Mouse (Mus musculus) heart, postnatal 14 days (tissue): ENCODE measurements around the gene Nthl1. TPM values are rescaled to one million over a fixed set of nuclear protein-coding genes. Genes with fewer than 3 reads are reported as not detected.
A peak's percentile ranks its signal among the peaks of the same experiment; 100 is the strongest.

ENCODE experiments used
- DNase-seq, 2 experiments: peaks; one replicate each; pipeline ENCODE4 v3.0.0; 2021 to 2022
- intact Hi-C: fragments of 180-260 bp; cut with DNase I; formaldehyde crosslinking; loops from one replicate; pipeline ENCODE4 v1.15.1; 2025
- long read RNA-seq, 2 experiments: library from polyadenylated mRNA; stranded (forward); transcript quantifications; one replicate each; pipeline ENCODE4 v2.0.0; 2021
- total RNA-seq, 2 experiments: library from RNA; stranded (reverse); gene quantifications; 2 replicates each; pipeline ENCODE4 v1.2.3; 2021

Gene Nthl1
- 1 to 10 TPM; 2.1 to 4.1 TPM for total RNA-seq
- long read RNA-seq, experiment 1, partial matches to known transcripts: 0 of 4 reads
- long read RNA-seq, experiment 1, other reads (novel, unspliced or antisense): 1 of 4 reads
- long read RNA-seq, experiment 2, partial matches to known transcripts: 0 of 9 reads
- long read RNA-seq, experiment 2, other reads (novel, unspliced or antisense): 3 of 9 reads

DNA sequence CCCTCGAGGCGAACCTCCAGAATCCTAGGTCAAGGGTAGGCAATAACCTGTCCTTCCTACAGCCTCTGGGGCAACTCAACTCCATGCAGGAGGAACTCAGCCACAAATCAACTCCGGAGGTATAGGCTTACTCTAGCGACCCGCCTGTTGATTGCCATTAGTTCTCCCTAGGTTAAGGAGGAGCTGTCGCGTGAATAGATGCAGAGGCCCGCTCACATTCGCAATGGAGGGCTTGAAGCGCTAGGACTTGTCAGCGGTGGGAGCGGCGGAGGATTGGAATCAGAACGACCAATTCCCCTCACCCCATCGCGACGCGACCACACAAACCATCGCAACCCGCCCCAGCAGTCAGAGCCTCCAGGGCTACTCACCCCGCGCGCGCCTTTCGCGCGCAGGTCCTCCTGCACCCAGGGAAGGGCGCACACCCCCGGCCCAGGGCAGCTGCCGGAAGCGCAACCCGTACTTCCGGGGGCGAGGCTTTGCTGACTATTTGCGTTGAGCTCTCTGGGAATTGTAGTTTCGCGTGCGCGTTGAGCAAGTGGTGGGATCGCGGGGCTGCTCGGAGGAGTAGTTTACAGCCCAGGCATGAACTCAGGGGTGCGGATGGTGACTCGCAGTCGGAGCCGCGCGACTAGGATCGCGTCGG lies at the start of gene Nthl1, which contains the start of gene Tsc2:
Nthl1 (plus strand) TSS at position 514 of the 646 bp plus-strand sequence.
Tsc2 (minus strand) TSS at position 464 of the 646 bp plus-strand sequence.
- intact Hi-C loops: loop anchor here (2.0 kb wide), 1 partner anchor 19 kb away; the partner anchor contains the start of gene Slc9a3r2
- DNase-seq: peak; percentile 86 to 87

DNA sequence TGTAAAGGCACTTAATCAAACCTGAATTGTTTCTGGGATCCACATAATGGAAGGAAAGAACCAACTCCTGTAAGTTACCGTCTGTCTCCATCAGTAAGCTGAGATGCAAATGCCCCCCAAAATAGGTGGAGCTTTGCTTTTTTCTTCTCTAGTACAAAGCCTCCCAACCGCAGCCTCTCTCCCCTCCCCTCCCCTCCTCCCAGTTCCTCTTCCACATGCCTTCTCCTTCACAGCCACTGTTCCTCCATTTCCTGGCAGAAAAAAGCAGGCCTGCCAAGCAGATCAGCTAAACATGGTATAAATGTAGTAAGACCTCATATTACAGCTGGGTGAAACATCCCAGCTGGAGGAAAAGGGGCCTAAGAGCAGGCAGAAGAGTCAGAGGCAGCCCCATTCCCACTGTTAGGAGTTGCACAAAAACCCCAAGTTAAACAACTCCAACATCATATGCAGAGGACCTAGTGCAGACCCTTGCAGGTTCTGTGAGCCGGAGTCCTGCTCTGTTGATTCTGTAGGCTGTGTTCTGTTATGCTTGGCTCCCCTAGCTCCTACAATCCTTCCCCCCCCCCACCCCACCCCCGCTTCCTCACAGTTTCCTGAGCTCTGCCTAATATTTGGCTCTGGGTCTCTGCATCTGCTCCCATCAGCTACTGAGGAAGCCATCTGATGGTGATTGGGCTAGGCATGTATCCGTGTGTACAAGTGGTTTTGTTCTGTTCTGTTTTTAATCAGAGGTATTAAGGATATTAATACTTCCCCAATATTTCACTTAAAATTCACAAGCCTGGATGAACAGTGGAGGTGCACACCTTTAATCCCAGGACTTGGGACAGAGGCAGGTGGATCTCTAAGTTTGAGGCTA lies 48.6 kb upstream of the Nthl1 start:
- DNase-seq: no peak
- intact Hi-C loops: no loop called here

DNA sequence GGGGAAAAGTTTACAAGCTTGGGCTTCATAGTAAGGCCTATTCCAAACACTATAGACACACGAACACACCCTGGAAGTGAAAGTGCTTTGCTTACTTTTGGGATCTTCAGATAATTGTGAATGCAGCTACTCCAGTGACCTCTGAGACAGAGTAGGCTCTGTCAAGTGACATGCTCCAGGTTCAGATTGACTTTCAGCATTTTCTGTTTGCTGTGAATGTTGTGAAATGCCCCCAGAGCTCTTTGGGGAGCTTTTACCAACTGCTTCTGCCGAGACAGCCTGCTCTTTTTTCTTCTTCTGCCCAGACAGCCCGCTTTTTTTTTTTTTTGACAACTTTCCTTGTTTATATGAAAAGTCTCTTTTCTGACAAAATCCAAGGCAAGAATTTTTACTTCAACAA lies 48.0 kb upstream of the Nthl1 start:
- intact Hi-C loops: no loop called here
- no peak for DNase-seq

DNA sequence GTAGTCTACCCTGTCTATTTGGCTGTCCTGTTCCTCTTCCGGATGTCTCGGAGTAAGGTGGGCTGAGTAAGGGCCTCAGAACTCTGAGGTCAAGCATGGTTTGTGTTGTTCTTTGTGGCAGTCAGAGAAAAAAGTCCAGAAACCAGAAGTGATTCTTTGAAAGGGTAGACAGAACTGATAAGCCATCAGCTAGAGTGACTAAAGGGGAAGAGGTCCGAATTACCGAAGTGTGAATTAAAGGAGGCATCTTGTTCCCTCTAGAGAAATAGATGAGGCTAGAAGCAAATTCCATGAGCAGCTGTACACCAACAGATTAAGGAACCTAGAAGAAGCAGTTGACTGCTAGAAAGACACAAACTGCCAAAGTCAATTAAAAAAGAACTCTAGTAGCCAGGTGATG lies 45.9 kb upstream of the Nthl1 start:
- no peak for DNase-seq
- intact Hi-C loops: loop anchor here (5.0 kb wide), 1 partner anchor 39 kb away; the partner anchor contains the start of gene Pkd1

DNA sequence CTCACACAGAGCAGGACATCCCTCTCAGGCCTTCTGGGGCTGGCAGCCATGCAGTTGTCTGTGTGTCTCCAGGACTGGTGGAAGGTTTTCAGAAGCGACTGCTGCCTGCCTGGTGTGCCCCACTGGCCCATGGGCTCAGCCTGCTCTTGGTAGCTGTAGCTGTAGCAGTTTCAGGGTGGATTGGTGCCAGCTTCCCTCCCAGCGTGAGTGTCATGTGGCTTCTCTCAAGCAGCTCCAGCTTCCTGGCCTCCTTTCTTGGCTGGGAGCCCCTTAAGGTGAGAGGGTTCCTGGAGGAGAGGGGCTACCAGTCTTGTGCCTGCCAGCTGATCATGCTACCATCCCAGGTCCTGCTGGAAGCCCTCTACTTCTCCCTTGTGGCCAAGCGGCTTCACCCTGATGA lies 41.5 kb upstream of the Nthl1 start:
- intact Hi-C loops: no loop called here
- peak; percentile 33 to 35 for DNase-seq

DNA sequence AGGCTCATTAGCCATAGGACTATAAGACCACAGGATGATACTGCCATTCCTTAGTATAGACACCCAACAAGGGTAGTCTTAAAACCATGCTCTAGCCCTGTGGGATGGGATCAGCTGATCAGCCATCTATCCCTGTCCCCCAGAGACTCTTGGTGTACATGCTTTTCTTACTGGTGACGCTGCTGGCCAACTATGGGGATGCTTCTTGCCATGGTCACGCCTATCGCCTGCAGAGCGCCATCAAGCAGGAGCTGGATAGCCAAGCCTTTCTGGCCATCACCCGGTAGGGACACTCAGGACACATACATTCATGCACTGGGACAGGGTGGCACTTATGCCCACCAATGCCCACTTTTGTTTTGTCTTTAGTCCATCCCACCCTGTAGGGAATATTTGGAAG lies 40.8 kb upstream of the Nthl1 start:
- intact Hi-C loops: no loop called here
- DNase-seq: no peak

DNA sequence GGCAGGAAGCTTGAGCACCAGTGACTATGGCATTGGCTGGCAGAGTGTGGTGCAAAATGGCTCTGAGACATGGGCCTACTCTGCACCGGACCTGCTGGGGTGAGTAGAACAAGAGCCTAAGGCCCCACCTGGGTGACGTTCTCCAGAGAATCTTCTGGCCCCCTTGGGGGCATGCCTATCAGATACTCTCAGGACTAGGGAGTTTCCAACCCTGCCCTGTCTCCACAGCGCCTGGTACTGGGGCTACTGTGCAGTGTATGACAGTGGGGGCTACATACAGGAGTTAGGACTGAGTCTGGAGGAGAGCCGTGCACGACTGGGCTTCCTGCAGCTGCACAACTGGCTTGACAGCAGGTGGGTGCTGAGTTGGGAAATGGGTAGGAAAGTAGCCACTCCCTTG lies 39.2 kb upstream of the Nthl1 start:
- intact Hi-C loops: no loop called here
- no peak for DNase-seq

DNA sequence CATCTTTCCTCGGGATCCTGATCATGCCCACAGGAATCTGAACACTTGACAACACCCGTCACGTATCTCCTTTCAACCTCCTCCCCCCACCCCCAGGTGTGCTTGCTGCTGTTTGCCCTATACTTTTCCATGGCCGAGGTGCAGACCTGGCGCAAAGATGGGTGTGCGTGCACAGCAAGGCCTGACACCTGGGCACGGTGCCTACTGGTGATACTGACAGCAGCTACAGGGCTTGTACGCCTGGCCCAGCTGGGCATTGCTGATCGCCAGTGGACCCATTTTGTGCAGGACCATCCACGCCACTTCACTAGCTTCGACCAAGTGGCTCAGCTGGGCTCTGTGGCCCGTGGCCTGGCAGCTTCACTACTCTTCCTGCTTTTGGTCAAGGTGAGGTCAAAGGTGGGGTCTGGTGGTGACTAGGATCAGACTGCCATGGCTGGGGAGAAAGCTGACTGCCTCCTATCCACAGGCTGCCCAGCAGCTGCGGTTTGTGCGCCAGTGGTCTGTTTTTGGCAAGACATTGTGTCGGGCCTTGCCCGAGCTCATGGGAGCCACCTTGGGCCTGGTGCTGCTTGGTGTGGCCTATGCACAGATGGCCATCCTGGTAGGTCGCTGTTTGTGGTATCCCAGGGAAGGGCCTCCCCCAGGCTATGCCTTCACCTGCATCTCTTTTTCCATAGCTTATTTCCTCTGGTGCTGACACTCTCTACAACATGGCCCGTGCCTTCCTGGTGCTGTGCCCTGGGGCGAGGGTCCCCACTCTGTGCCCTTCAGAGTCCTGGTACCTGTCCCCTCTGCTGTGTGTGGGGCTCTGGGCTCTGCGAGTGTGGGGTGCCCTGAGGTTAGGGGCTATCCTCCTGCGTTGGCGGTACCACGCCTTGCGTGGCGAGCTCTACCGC lies 38.2 kb upstream of the Nthl1 start:
- intact Hi-C loops: no loop called here

DNA sequence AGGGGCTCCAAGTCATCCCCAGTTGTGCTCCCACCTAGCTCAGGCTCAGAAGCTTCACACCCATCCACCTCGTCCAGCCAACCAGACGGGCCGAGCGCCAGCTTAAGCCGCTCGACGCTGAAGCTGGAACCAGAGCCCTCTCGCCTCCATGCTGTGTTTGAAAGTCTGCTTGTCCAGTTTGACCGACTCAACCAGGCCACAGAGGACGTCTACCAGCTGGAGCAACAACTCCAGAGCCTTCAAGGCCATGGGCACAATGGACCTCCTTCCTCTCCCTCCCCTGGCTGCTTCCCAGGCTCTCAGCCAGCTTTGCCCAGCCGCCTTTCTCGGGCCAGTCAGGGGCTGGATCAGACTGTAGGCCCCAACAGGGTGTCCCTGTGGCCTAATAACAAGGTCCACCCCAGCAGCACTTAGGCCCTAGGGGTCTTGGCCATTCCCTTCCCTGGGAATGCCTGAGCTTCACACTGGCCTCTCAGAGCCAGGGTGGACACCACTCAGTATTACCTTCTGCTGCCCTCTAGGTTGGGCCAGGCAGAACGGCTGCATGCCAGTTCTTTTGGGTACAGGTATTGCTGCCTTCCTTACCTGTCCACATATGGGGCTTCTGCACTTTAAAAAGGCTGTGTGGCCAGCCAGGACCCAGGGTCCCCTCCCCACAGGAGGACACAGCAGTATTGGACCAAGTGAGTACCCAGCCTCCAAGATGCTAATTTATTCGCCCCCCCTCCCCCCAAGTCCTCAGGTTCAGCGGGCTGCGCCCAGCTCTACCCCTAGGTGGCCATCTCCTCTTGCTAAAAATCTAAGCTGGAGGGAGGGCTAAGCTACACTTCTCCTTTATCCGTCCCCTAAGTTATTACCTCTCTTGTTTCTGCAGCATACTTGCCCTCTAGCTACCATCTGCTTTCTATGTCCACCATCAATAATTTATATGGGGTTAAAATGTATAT lies 37.1 kb upstream of the Nthl1 start:
- DNase-seq: no peak
- intact Hi-C loops: no loop called here

More for the DNA sequence above, 38.2 kb upstream of the Nthl1 start:
- DNase-seq: no peak

DNA sequence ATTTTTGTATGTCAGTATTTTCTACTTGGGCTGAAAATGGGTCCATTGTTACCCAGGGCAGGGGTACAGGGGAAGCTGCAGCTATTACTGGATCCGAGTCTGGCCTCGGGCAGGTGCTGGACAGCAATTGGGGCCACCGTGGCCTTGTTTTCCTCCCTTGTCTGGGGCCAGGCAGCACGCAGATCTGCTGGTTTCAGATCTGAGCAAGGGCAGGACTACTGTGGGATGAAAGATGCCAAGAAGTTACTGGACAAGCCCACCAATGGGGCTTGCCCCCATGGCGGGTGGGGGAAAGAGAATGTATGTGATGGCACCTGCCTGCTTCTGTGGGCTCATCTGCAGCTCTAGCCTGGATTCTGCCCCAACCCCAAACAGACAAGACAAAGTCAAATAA lies 36.4 kb upstream of the Nthl1 start:
- intact Hi-C loops: no loop called here
- no peak for DNase-seq

DNA sequence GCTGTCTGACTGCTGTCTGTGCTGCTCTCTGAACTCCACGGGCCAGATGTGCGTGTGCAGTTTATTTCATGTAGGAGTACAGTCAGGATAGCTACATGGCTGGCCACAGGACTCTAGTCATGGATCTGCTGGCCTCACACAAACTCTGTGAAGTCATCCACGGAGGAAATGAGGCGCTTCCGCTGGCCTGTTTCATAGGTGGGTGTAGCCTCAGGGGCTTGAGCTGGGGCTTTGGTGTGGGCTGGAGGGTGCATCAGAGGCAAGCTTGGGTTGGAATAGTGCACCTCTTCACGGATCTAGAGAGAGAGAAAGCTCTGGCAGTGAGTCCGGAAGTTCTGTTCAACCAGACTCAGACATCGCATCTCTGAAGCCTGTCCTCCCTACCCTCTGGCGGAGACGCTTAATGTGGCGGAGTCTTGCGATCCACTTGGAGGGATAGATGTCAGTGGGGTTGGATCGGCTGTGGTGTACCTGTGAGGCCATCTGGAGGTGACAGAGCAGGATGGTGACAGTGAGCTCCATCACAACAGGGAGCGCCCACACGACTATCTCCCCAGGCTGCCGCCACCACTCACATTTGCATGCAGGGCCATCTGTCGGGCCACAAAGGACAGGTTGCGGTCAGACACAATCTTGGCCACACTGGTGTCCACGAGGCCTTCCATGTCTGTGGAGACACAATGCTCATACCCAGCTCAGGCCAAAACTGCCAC lies 35.9 kb upstream of the Nthl1 start:
- no peak for DNase-seq
- intact Hi-C loops: no loop called here

DNA sequence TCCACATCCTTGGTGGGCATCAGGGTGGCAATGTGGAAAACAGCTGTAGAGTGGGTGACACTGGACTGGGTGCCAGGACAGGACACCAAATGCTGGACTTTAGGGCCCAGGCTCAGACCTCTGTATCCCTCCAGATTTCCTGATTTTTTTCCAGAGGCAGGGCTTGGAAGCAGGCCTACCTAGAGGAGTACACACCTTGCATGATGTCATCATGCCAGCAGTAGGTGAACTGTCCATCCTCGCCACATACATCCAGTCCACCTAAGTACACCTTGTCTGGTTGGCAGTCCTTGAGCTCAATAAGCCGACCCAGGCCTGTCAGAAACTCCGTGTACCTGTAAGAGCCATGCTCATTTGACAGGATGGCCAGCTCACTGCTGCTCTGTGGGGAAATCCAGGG lies 34.5 kb upstream of the Nthl1 start:
- no peak for DNase-seq
- intact Hi-C loops: no loop called here

DNA sequence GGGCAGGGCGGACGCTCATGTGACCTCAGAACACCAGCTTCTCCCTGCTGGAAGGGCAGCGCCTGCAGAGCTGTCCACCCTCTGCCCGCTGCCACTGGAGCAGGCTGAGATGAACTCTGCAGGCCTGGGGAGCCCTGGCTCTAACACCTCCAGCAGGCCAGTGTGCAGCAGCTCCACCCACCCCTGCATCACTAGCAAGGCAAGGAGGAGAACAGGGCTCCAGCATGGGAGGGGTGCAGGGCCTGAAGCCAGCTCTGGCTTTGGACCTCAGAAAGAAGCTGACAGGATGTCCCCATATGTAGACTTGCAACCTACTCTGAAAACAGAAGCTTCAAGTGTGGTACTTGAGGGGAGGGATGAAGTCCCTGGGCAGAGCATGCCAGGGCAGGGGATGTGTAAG lies 32.0 kb upstream of the Nthl1 start:
- no peak for DNase-seq
- intact Hi-C loops: no loop called here

DNA sequence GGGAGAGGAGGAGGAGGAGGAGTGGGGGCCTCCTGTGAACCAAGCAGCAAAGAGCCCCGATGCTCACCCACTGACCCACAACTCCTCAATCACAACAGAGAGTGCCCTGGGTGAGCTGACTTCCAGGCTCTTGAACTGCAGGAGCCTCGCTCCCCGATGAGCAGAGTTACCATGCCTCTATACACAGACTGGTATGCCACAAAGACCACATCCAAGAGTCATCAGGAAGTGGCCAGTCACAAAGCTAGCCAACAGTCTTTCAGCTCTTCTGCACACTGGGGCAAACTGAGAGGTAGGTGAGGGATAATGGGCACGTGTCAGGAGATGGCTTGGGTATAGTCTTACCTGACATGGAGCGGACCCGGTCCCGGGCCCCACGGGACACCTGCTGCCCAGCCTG lies 28.5 kb upstream of the Nthl1 start:
- intact Hi-C loops: no loop called here
- no peak for DNase-seq

DNA sequence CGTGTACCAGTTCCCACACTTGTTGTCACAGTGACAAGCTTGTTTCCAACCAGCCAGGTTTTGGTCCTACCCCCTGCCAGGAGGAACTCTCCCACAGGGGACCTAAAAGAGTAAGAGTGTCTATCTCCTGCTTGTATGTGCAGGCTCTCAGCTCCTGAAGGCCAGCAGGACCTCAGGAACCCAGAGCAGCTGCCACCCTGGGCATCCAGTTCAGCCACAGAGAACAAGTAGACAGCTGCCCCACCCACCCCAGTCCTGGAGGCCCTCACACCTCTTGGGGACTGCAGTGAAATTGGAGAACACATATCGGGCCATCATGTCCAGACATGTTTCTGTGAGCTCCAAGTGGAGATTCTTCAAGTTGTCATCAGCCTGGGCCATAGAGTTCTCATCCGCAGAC lies 27.9 kb upstream of the Nthl1 start:
- DNase-seq: no peak
- intact Hi-C loops: no loop called here

DNA sequence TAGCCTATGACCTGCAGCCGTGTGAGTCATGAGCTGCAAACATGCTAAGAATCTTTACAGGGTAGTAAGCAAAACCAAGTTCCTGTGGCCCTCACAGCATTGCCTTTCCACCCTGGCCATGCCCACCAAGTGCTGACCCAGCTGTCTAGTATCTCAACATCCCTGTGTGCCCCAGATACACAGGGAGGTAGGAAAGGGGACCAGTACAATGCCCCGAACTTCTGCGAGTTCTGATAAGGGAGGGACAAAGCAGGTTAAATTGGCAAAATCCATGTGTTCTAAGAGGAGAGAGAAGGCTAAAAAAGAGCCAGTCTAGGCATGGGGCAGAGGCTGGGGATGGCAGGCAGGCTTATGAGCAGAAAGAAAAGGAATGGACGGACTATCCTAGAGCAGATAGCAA lies 24.1 kb upstream of the Nthl1 start:
- no peak for DNase-seq
- intact Hi-C loops: no loop called here

DNA sequence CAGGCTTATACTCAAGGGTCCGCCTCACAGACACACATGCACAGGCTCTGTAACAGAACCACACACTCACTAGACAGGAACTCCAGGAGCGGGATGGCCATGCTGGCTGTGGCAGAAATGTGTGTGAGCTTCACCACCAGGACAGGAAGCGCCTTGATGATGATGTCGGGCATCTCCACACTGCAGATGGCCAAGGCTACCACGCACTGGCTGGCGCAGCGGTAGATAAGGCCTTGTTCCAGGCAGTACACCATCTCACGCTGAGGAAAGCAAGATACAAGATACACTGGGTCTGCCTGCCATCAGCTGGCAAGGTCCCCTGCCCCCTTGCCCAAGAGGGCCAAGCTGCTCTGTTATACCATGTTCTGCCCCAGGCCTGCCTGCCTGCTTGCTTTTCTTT lies 23.6 kb upstream of the Nthl1 start:
- intact Hi-C loops: no loop called here
- no peak for DNase-seq

DNA sequence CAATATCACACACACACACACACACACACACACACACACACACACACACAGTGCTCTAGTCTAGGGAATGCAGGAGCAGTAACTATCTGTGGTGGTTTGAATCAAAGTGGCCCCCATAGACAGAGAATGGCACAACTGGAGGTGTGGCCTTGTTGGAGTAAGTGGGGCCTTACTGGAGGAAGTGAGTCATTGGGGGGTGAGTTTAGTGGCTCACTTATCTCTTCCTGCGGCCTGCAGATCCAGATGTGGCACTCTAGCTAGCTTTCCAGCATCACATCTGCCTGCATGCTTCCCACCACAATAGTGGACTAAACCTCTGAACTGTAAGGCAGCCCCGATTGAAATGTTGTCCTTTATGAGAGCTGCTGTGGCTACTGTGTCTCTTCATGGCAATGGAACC lies 21.8 kb upstream of the Nthl1 start:
- intact Hi-C loops: no loop called here
- no peak for DNase-seq
